Mouse (Mus musculus): Measurements from ENCODE around the gene A830018L16Rik. TPM values are rescaled to one million over a fixed set of nuclear protein-coding genes. Genes with fewer than 3 reads are reported as not detected.
A peak's percentile ranks its signal among the peaks of the same experiment; 100 is the strongest.

A830018L16Rik gene
- polyA plus RNA-seq, 1 experiment from 2014 or later: 30.7 TPM

DNA sequence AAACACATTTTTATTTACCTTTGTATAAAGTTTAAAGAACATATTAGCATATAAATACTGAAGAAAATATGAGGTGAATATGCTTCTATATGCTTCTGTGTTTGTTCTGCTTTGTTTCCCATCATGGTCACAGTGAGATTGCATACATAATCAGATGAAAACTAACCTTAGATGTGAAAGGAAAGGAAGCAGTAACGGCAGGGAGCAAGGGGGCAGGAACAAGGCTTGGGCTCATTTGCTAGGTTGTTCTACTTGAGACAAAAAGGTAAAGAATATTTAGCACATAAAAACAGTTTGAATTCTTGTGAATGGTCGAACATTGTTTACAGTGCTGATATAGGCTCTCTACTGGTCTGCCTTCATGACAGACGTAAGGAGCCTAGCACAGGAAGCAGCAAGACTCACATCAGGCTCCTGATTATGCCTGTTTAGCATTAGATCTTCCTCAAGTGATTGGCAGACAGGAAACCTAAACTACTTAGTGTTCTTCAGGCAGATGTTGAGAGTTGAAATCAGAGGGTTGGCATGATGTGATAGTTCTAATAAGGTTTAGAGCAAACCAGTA, 244.2 kb downstream of the A830018L16Rik start:
- WGBS: 27% methylated on average over 3 of the region's 3 CpGs
- H3K27ac ChIP-seq (ENCODE audit: low read length): peak overlapping the region; percentile 21; the same call in 1 of the 2 replicates
- no peak overlapping the region for H3K9ac ChIP-seq (replicated peaks; ENCODE audit: low read depth, low read length)
- ATAC-seq (ENCODE audit: insufficient number of reproducible peaks, insufficient read depth, low FRiP score, low read depth): 0 out of 2 replicates have a peak, but pooled peaks have one; percentile 28
- H3K4me3 ChIP-seq (ENCODE audit: low read depth, low read length): no peak overlapping the region
- H3K4me2 ChIP-seq (replicated peaks; ENCODE audit: low read depth, low read length): no peak overlapping the region
- H3K9me3 ChIP-seq (ENCODE audit: control insufficient read depth, low read depth, low read length): no peaks in the 10 kb centered on the region
- H3K36me3 ChIP-seq (ENCODE audit: control insufficient read depth, insufficient read depth, low read length): no peaks in the 10 kb centered on the region
- H3K4me1 ChIP-seq (ENCODE audit: control insufficient read depth, insufficient read depth, low read length): no peaks in the 10 kb centered on the region
- no peaks in the 10 kb centered on the region for H3K27me3 ChIP-seq (ENCODE audit: control insufficient read depth, insufficient read depth, low read length)

DNA sequence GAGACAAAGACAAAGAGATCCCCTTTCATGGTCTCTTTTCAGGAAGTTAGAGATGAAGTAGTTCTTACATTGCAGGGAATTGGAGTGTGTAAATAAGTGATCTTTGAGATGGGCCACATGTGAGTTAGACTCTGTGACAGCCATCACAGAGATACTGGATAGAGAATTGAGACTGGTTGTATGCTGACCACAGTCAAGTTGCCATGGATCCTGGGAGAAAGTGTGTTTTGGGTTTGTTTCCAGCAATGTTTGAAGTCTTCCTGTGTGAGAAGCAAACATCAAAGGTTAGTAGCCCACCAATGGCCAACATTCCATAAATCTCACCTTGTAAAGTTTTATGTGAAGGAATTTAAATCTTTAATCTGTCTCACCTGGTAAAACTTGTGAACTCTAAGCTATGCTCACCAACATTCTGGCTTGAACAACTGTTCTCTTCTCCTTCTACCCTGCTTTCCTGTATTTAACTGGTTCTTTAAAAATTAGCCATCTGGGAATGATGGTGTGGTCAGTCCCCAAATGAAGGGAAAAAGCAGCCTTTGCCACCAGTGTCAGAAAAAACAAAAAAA, 330.9 kb downstream of the A830018L16Rik start:
- no peak for ATAC-seq (ENCODE audit: insufficient number of reproducible peaks, insufficient read depth, low FRiP score, low read depth)
- no peaks in the 10 kb centered on the region for H3K9me3 ChIP-seq (ENCODE audit: control insufficient read depth, low read depth, low read length)
- H3K36me3 ChIP-seq (ENCODE audit: control insufficient read depth, insufficient read depth, low read length): no peaks in the 10 kb centered on the region
- H3K4me3 ChIP-seq (ENCODE audit: low read depth, low read length): no peak overlapping the region
- H3K9ac ChIP-seq (replicated peaks; ENCODE audit: low read depth, low read length): no peak overlapping the region
- no peak overlapping the region for H3K4me2 ChIP-seq (replicated peaks; ENCODE audit: low read depth, low read length)
- H3K4me1 ChIP-seq (ENCODE audit: control insufficient read depth, insufficient read depth, low read length): no peaks in the 10 kb centered on the region
- no peaks in the 10 kb centered on the region for H3K27me3 ChIP-seq (ENCODE audit: control insufficient read depth, insufficient read depth, low read length)
- no peak overlapping the region for H3K27ac ChIP-seq (ENCODE audit: low read length)

DNA sequence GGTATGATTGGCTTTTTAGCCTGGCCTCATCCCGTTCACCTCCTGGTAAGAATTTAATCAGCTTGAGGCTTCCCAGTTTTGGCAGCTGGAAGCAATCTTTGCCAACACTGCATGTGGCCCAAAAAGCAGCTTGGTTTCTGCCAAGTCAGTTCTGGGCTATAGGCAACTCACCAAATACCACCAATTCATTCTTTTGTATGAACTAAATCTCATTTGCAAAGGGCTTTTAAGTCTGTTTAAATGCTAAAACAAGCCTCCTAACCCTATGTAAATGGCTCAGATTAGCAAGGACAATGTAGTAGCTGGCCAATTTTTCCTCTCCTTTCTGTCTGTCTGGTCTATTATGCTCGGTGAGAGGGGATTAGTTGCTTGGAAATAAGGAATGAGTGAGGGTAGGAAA, 334.5 kb downstream of the A830018L16Rik start:
- no peak overlapping the region for H3K9ac ChIP-seq (replicated peaks; ENCODE audit: low read depth, low read length)
- no peak overlapping the region for H3K27ac ChIP-seq (ENCODE audit: low read length)
- H3K4me1 ChIP-seq (ENCODE audit: control insufficient read depth, insufficient read depth, low read length): no peaks in the 10 kb centered on the region
- no peaks in the 10 kb centered on the region for H3K27me3 ChIP-seq (ENCODE audit: control insufficient read depth, insufficient read depth, low read length)
- ATAC-seq (ENCODE audit: insufficient number of reproducible peaks, insufficient read depth, low FRiP score, low read depth): no peak
- H3K9me3 ChIP-seq (ENCODE audit: control insufficient read depth, low read depth, low read length): no peaks in the 10 kb centered on the region
- H3K4me2 ChIP-seq (replicated peaks; ENCODE audit: low read depth, low read length): no peak overlapping the region
- H3K36me3 ChIP-seq (ENCODE audit: control insufficient read depth, insufficient read depth, low read length): no peaks in the 10 kb centered on the region
- WGBS: 52% methylated on average over 2 of the region's 2 CpGs
- no peak overlapping the region for H3K4me3 ChIP-seq (ENCODE audit: low read depth, low read length)

DNA sequence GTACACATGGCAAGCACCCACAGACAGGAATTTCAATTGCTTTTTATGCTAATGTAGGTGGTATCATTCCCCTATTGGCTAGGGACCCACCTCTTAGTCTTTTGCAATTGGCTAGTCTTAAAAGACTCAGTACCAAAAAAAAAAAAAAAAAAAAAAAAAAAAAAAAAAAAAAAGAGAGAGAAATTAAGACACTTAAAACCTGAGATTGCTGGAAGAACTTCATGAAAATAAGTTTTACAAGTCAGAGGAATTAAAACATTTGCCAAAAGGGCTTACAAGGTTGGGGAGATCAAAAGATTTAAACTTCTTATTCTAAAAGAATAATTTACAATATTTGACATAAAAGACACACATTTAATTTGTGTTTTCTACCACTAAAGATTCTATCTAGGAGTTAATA, 336.2 kb downstream of the A830018L16Rik start:
- Histone ChIP-seq H3K4me3 (ENCODE audit: low read depth, low read length) (no peak overlapping the region), H3K4me1 (ENCODE audit: control insufficient read depth, insufficient read depth, low read length) (no peaks in the 10 kb centered on the region), H3K9ac (replicated peaks; ENCODE audit: low read depth, low read length) (no peak overlapping the region), H3K9me3 (ENCODE audit: control insufficient read depth, low read depth, low read length) (0 out of 2 replicates have a peak, but pooled peaks cover 5% of the 10 kb centered on the region), H3K4me2 (replicated peaks; ENCODE audit: low read depth, low read length) (no peak overlapping the region), H3K27ac (ENCODE audit: low read length) (no peak overlapping the region), H3K36me3 (ENCODE audit: control insufficient read depth, insufficient read depth, low read length) (no peaks in the 10 kb centered on the region), H3K27me3 (ENCODE audit: control insufficient read depth, insufficient read depth, low read length) (no peaks in the 10 kb centered on the region)
- ATAC-seq (ENCODE audit: insufficient number of reproducible peaks, insufficient read depth, low FRiP score, low read depth): no peak

DNA sequence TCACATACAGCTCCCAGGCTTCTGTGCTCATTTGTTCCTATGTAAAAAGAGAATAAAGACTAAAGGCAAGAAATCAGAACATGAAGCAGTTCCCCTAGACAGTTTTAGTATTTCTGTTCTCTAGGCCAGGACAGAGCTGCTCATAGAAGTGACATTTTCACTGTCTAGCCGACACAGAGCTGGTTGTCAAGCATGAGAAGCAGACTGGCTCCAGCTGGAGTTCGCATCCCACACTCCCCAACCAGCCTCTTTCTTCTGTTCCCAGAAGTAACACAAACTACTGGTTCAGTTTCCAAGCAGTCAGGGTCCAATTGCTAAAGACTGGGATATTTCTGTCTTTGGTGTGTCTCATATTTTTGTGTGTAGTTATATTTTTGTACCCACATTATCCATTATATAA, 336.7 kb downstream of the A830018L16Rik start:
- Histone ChIP-seq H3K4me3 (ENCODE audit: low read depth, low read length) (no peak overlapping the region), H3K27ac (ENCODE audit: low read length) (no peak overlapping the region), H3K4me1 (ENCODE audit: control insufficient read depth, insufficient read depth, low read length) (no peaks in the 10 kb centered on the region), H3K9me3 (ENCODE audit: control insufficient read depth, low read depth, low read length) (0 out of 2 replicates have a peak, but pooled peaks cover 5% of the 10 kb centered on the region), H3K27me3 (ENCODE audit: control insufficient read depth, insufficient read depth, low read length) (no peaks in the 10 kb centered on the region), H3K9ac (replicated peaks; ENCODE audit: low read depth, low read length) (no peak overlapping the region), H3K36me3 (ENCODE audit: control insufficient read depth, insufficient read depth, low read length) (no peaks in the 10 kb centered on the region), H3K4me2 (replicated peaks; ENCODE audit: low read depth, low read length) (no peak overlapping the region)
- no peak for ATAC-seq (ENCODE audit: insufficient number of reproducible peaks, insufficient read depth, low FRiP score, low read depth)
- WGBS: 47% methylated on average over 2 of the region's 2 CpGs

DNA sequence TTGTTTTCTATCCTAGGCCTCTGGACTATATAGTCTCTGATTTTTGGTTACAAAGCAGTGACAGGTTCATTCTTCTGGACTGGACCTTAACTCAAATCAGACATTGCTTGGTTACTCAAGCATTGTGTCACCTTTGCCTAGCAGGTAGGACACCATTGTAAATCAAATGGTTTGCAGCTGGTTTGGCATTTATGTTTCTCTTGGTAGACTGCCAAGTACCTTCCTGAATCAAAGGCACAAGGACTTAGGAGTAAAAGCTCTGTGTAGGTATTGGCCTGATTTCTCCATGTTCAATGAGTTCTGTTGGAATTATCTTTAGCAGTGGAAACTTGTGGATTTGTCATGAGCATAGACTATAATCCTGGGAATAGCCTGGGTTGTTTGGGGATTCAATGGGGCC, 338.1 kb downstream of the A830018L16Rik start:
- H3K4me1 ChIP-seq (ENCODE audit: control insufficient read depth, insufficient read depth, low read length): no peaks in the 10 kb centered on the region
- no peaks in the 10 kb centered on the region for H3K27me3 ChIP-seq (ENCODE audit: control insufficient read depth, insufficient read depth, low read length)
- no peak for ATAC-seq (ENCODE audit: insufficient number of reproducible peaks, insufficient read depth, low FRiP score, low read depth)
- H3K27ac ChIP-seq (ENCODE audit: low read length): no peak overlapping the region
- H3K4me2 ChIP-seq (replicated peaks; ENCODE audit: low read depth, low read length): no peak overlapping the region
- H3K4me3 ChIP-seq (ENCODE audit: low read depth, low read length): no peak overlapping the region
- no peak overlapping the region for H3K9ac ChIP-seq (replicated peaks; ENCODE audit: low read depth, low read length)
- no peaks in the 10 kb centered on the region for H3K36me3 ChIP-seq (ENCODE audit: control insufficient read depth, insufficient read depth, low read length)
- H3K9me3 ChIP-seq (ENCODE audit: control insufficient read depth, low read depth, low read length): 0 out of 2 replicates have a peak, but pooled peaks cover 5% of the 10 kb centered on the region

DNA sequence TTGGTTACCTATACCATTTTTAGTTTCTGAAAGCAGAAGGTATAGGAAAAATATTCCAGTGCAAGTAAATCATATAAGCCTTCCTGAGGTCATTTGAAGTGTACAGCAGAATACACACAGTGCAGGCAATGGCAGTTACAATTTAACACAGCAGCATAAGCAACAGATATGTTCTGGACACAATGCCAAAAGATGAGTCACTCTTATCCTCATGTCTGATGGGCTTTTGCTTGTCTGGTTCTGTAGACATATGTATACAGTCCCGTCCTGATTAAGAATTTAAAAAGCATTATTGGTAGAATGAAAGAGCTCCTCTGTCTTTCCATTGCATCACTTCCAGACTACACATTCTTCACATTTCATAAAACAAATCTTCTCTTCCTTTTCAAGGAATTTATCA, 374.4 kb downstream of the A830018L16Rik start:
- no peak overlapping the region for H3K9ac ChIP-seq (replicated peaks; ENCODE audit: low read depth, low read length)
- no peak overlapping the region for H3K27ac ChIP-seq (ENCODE audit: low read length)
- no peaks in the 10 kb centered on the region for H3K27me3 ChIP-seq (ENCODE audit: control insufficient read depth, insufficient read depth, low read length)
- no peak overlapping the region for H3K4me3 ChIP-seq (ENCODE audit: low read depth, low read length)
- no peak overlapping the region for H3K4me2 ChIP-seq (replicated peaks; ENCODE audit: low read depth, low read length)
- H3K9me3 ChIP-seq (ENCODE audit: control insufficient read depth, low read depth, low read length): no peaks in the 10 kb centered on the region
- peak; percentile 67; the same call in 1 of the 2 replicates for ATAC-seq (ENCODE audit: insufficient number of reproducible peaks, insufficient read depth, low FRiP score, low read depth)
- no peaks in the 10 kb centered on the region for H3K36me3 ChIP-seq (ENCODE audit: control insufficient read depth, insufficient read depth, low read length)
- H3K4me1 ChIP-seq (ENCODE audit: control insufficient read depth, insufficient read depth, low read length): no peaks in the 10 kb centered on the region
- 28% methylated on average over 1 of the region's 1 CpGs for WGBS

DNA sequence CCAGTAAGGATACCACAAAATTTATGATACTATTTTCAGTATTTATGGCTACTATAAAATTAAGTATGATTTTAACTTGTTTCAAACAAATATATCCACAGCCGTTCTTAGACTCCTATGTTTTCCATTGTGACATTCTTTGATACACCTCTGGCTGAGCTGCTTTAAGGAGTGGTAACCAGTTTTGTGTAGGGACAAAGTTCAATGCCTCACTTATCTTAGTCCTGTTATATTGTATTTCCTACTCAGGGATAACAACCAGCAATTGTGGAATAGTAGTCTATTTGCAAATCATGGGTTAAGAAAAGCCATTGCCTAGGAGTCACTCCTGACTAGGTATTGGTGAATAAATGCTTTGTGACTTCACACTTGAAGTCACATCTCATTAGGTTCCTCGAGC, 378.9 kb downstream of the A830018L16Rik start:
- H3K4me1 ChIP-seq (ENCODE audit: control insufficient read depth, insufficient read depth, low read length): no peaks in the 10 kb centered on the region
- no peaks in the 10 kb centered on the region for H3K36me3 ChIP-seq (ENCODE audit: control insufficient read depth, insufficient read depth, low read length)
- no peak overlapping the region for H3K4me2 ChIP-seq (replicated peaks; ENCODE audit: low read depth, low read length)
- no peaks in the 10 kb centered on the region for H3K9me3 ChIP-seq (ENCODE audit: control insufficient read depth, low read depth, low read length)
- H3K4me3 ChIP-seq (ENCODE audit: low read depth, low read length): no peak overlapping the region
- ATAC-seq (ENCODE audit: insufficient number of reproducible peaks, insufficient read depth, low FRiP score, low read depth): no peak
- WGBS: 64% methylated on average over 2 of the region's 2 CpGs
- no peaks in the 10 kb centered on the region for H3K27me3 ChIP-seq (ENCODE audit: control insufficient read depth, insufficient read depth, low read length)
- no peak overlapping the region for H3K27ac ChIP-seq (ENCODE audit: low read length)
- no peak overlapping the region for H3K9ac ChIP-seq (replicated peaks; ENCODE audit: low read depth, low read length)

DNA sequence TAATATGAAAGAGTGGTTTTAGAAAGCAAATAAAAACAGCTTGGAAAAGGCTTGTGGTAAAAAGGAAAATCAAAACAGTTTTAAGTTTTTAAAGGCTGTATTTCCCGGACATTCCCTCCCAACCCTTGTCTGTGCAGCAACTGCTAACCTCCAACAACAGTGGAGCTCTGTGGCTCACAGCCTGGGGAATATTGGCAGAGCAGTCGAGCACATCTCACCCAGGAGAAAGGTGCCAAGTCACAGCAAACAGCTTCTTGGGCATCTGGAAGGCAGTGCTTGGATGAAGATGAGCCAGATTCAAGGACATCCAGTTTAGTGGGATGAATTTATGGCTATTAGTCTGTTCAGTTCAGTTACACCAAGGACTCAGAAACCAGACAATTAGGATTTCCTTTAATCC, 381.8 kb downstream of the A830018L16Rik start:
- Histone ChIP-seq H3K9ac (replicated peaks; ENCODE audit: low read depth, low read length) (no peak overlapping the region), H3K4me2 (replicated peaks; ENCODE audit: low read depth, low read length) (no peak overlapping the region), H3K9me3 (ENCODE audit: control insufficient read depth, low read depth, low read length) (no peaks in the 10 kb centered on the region), H3K4me3 (ENCODE audit: low read depth, low read length) (no peak overlapping the region), H3K4me1 (ENCODE audit: control insufficient read depth, insufficient read depth, low read length) (no peaks in the 10 kb centered on the region), H3K36me3 (ENCODE audit: control insufficient read depth, insufficient read depth, low read length) (no peaks in the 10 kb centered on the region), H3K27me3 (ENCODE audit: control insufficient read depth, insufficient read depth, low read length) (no peaks in the 10 kb centered on the region), H3K27ac (ENCODE audit: low read length) (no peak overlapping the region)
- 61% methylated on average over 2 of the region's 2 CpGs for WGBS
- no peak for ATAC-seq (ENCODE audit: insufficient number of reproducible peaks, insufficient read depth, low FRiP score, low read depth)

All from stomach, embryonic 14.5 days (tissue).